Mouse (Mus musculus): ENCODE measurements around the gene Fosb. TPM values are rescaled to one million over a fixed set of nuclear protein-coding genes. Genes with fewer than 3 reads are reported as not detected.

The Fosb gene
- polyA plus RNA-seq, 1 experiment from 2014 or later: 0.04 TPM

DNA sequence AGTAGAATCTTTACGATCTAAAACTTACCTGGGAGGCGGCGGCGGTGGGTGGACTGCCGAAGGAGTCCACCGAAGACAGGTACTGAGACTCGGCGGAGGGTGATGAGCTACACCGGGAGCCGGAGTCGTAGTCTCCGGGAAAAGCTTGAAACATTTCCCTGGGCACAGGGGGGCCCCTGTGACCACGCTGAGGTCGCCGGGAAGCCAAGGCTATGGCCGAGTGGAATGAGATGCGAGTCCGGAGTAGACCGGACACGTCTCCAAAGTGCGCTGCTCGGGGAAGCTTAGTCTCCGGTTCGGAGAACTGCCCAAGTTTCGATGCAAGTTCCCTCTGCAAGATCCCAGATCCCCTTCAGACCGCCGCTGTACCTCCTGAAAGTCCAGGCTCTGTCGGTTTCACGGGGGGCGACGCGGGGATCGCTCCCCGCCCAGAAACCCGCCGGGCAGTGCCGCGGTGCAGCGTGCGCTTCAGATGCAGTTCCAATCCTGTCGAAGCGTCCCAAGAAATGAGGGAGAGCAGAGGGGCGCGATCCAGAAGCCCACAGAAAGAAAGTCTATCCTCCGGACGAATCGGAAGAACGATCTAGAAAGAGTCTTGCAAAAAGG, 470 bp downstream of the Fosb start:
- 1% methylated on average over 48 of the region's 48 CpGs for WGBS
- Histone ChIP-seq H3K27ac (no peak overlapping the region), H3K4me1 (peaks cover 39% of the 10 kb centered on the region), H3K9me3 (replicated peaks) (no peaks in the 10 kb centered on the region), H3K36me3 (no peaks in the 10 kb centered on the region), H3K27me3 (ENCODE audit: low read depth, poor library complexity, severe bottlenecking) (peaks cover 52% of the 10 kb centered on the region), H3K4me3 (peak overlapping the region; percentile 70)
- DNase-seq (ENCODE audit: low spot score): peak; percentile 57

DNA sequence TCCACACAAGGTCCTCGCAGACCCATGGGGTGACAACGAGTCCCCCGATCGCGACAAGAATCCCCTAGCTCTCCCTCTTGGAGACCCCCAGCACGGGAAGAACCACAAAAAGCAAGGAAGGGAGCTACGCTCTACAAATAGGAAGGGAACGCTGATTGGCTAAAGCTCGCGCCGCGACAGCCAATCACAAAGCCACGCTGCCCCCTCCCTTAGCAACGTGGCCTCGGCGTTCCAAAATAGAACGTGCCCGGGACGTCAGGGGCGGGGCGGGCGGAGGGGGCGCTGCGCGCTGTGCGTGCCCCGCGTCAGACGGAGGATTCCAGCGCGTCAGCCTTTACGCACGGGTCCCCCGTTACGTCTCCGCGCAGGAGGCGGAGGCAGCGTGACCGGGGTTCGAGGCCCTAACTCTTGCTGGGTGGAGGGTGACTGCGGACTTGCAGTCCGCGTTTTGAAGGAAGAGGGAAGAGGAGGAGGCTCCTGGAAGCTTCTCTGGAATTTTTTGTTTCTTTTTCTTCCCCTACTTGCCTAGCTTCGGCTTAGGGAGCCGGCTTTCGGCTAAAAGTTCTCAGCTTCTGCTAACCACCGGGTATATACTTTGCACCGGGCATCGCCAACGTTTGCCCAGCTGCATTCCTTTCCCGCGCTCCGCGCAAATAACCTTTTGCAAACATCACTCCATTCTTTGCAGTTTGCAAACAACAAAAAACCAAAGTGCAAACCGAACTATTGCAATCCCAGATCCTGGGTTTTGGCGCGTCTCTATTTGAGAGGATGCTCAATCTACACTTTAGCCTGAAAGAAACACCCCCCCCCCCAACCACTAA, 1.2 kb downstream of the Fosb start:
- no peaks in the 10 kb centered on the region for H3K36me3 ChIP-seq
- H3K9me3 ChIP-seq (replicated peaks): no peaks in the 10 kb centered on the region
- H3K4me3 ChIP-seq: peak overlapping the region; percentile 70
- peaks cover 59% of the 10 kb centered on the region for H3K27me3 ChIP-seq (ENCODE audit: low read depth, poor library complexity, severe bottlenecking)
- DNase-seq (ENCODE audit: low spot score): peak; percentile 98
- H3K4me1 ChIP-seq: peaks cover 46% of the 10 kb centered on the region
- WGBS: under 1% methylated on average over 58 of the region's 58 CpGs
- H3K27ac ChIP-seq: peak overlapping the region; percentile 68

DNA sequence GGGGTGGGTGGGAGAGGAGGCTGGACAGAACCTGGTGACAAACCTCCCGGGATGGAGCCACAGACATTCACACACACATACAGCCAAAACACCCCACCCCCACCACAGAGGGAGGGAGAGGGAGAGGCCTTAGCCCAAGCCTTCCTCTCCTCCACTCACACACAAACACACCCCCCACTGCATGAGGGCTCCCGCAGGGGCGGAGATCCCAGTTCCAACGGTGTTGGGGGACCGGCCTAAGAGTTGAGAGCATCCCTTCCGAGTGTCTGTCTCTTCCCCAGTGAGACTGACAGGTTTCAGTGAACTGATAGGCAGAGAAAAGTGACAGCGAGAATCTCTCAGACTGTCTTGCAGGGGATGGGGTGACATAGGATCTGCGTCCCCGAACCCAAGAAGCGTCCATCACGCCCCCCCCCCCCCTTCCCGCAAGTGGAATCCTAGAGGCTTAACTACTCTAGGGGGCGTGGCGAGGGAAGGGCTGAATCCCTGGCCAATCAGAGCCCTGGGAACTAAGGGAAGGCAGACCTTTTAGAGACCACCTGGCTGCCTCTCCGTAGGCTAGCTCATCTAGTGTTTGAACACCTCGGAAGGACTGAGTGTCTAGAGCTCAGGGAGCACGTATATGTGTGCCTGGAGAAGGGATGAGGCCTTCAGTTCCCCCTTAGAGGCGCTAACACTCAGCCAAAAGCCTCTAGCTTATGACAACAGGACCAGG, 2.0 kb downstream of the Fosb start:
- Histone ChIP-seq H3K27ac (peak overlapping the region; percentile 68), H3K36me3 (no peaks in the 10 kb centered on the region), H3K4me3 (peak overlapping the region; percentile 70), H3K4me1 (peaks cover 49% of the 10 kb centered on the region), H3K9me3 (replicated peaks) (no peaks in the 10 kb centered on the region), H3K27me3 (ENCODE audit: low read depth, poor library complexity, severe bottlenecking) (peaks cover 63% of the 10 kb centered on the region)
- 2% methylated on average over 18 of the region's 18 CpGs for WGBS
- peak; percentile 65 for DNase-seq (ENCODE audit: low spot score)

DNA sequence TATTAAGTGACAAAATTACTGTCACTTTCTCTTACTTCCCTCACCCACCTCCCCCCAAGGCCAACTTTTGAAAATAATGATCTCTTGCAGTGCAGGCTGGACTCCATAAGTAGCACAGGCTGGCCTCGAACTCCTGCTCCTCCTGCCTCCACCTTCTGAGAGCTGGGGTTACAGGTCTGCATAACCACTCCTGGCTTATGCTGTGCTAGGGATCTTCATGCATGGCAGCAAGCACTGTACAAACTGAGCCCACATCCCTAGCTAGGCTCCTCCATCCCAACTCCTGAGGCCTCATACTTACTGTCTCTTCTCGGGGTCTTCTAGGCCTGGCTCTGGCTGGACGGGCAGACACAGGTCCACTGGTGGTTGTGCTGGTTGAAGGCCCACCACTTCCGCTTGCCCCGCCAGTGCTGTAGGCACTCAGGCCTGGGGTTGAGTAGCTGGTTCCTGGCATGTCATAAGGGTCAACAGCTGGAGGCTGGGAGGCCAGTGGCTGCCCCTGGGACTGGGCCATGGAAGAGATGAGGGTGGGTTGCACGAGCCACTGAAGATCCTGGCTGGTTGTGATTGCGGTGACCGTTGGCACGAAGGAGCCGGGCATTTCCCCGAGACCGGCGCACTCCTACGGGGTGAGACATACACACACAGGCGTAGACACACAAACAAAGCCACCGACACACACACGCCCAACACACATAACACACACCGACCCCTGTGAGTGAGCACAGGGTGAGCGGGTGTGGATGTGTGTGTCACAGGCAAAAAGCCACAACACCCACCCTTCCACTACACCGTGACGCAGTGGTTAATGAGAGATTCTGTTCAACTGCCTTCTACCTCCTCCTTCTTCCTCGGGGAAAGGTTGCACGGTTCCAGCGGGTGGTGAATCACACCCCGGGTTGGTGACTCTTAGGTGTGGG, 2.8 kb downstream of the Fosb start:
- Histone ChIP-seq H3K36me3 (no peaks in the 10 kb centered on the region), H3K27ac (no peak overlapping the region), H3K4me3 (no peak overlapping the region), H3K4me1 (peaks cover 49% of the 10 kb centered on the region), H3K27me3 (ENCODE audit: low read depth, poor library complexity, severe bottlenecking) (peaks cover 69% of the 10 kb centered on the region), H3K9me3 (replicated peaks) (no peaks in the 10 kb centered on the region)
- DNase-seq (ENCODE audit: low spot score): no peak
- 70% methylated on average over 25 of the region's 25 CpGs for WGBS

DNA sequence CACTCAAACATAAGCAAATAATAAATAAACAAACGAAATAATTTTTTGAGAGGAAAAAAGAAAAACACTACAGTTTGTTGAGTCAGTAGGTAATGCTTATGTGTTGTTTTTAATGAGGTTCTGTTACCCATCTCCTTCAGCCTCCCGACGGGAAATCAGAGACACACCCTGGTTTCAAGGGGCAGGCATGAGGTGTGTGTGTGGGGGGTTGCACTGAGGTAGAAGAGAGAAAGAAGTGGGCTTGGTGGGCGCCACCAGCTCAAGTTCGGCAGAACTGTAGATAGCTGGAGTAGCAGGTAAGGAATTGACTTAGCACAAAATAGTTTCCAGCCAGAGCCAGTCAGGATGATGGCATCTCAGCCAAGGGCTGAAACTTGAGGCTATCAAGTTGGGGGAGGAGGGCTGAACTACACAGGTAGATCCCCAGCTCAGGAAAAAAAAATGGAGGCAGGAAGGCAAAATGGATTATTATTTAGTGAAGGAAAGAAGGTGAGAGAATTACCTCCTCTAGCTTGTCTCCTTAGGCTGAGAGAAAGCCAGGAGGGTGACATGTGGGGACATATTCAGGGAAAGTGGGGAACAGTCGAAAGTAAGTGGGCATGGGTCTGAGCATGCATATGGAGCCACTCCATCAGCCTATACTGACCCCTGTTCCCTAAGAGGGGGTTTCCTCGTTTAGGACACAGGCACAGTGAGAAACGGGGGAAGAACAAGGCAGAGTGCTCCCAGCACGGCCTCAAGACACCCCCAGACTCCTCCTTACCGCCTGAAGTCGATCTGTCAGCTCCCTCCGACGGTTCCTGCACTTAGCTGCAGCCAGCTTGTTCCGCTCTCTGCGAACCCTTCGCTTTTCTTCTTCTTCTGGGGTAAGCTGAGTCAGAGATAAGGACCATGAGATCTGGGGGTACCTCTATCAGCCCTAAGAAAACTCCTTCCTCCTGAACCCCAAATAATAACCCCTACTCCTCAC, 3.8 kb downstream of the Fosb start:
- Histone ChIP-seq H3K27ac (no peak overlapping the region), H3K4me1 (peaks cover 56% of the 10 kb centered on the region), H3K4me3 (no peak overlapping the region)

DNA sequence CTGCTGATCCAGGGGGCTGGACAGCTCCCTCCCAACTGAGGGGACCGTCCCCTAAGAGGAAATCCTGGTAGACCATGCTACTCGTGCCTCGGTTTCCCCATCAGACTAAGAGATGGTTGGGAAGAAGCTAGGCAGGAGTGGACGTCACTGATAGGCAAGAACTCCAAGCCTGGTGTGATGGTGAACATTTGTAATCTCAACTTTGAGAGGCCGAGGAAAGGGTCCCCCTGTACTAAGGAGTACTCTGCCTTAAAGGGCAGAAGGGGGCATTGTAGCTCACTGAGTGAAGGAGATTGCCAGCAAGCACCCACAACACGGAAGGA, 4.5 kb downstream of the Fosb start:
- Histone ChIP-seq H3K27me3 (ENCODE audit: low read depth, poor library complexity, severe bottlenecking) (peaks cover 72% of the 10 kb centered on the region), H3K4me1 (peaks cover 56% of the 10 kb centered on the region), H3K36me3 (no peaks in the 10 kb centered on the region), H3K9me3 (replicated peaks) (no peaks in the 10 kb centered on the region), H3K27ac (no peak overlapping the region), H3K4me3 (peak overlapping the region; percentile 41)
- 12% methylated on average over 6 of the region's 6 CpGs for WGBS
- DNase-seq (ENCODE audit: low spot score): no peak

More for the DNA sequence above, 3.8 kb downstream of the Fosb start:
- peaks cover 72% of the 10 kb centered on the region for H3K27me3 ChIP-seq (ENCODE audit: low read depth, poor library complexity, severe bottlenecking)
- H3K36me3 ChIP-seq: no peaks in the 10 kb centered on the region
- WGBS: 53% methylated on average over 16 of the region's 16 CpGs
- no peak for DNase-seq (ENCODE audit: low spot score)
- no peaks in the 10 kb centered on the region for H3K9me3 ChIP-seq (replicated peaks)

DNA sequence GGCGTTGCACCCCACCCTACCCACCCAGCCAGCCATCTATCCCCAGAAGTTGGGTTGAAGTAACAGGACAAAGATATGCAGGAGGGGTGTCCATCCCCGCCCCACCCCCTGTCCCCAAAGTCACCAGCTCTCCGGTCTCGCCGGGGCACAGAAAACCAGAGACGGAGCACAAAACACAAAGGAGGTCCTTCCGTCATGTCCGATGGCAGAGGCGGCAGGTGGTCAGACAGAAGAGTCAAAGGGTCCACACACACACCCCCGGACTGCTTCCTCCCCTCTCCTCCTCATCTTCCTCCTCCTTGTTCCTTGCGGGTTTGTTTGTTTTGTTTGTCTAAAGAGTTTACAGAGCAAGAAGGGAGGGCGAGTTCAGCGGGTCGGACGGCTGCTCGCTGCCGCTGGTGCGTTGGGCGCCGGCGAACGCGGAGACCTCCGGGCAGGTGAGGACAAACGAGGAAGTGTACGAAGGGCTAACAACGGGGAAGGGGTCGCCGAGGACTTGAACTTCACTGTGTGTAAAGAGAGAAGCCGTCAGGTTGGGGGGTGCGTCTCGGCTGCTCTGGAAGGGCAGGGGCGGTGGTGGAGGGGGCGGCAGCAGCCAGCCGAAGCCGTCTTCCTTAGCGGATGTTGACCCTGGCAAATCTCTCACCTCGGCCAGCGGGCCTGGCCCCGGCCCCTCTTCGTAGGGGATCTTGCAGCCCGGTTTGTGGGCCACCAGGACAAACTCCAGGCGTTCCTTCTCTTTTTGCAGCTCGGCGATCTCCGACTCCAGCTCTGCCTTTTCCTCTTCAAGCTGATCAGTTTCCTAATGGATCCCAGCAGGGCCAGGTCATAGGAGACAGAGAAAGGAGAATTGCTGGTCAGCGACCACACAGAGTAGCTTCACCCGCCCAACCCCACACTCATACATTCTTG, 5.1 kb downstream of the Fosb start:
- Histone ChIP-seq H3K27me3 (ENCODE audit: low read depth, poor library complexity, severe bottlenecking) (peaks cover 72% of the 10 kb centered on the region), H3K9me3 (replicated peaks) (no peaks in the 10 kb centered on the region), H3K4me3 (peak overlapping the region; percentile 41), H3K4me1 (peaks cover 53% of the 10 kb centered on the region), H3K36me3 (no peaks in the 10 kb centered on the region), H3K27ac (no peak overlapping the region)
- DNase-seq (ENCODE audit: low spot score): peak; percentile 53
- WGBS: 2% methylated on average over 48 of the region's 48 CpGs

DNA sequence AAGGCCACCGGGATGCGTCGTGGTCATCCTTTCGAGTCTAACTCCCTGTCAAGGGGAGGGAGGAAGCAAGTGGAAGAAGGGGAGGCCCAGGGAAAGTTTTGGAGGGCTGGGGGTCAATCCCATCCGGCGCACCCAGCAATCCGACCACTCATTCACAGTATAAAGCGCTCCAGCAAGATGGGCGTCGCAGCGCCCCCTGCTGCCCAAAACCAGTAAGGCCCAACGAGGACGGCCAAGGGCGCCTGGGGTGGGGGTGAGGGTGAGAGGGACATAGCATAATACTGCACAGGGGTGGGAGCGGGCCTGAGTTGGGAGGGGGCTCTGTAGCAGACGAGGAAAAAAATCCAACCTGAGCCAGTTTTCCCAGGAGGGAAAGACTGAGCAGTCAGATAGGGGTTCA, 6.1 kb downstream of the Fosb start:
- DNase-seq (ENCODE audit: low spot score): peak; percentile 92
- Histone ChIP-seq H3K4me1 (peaks cover 45% of the 10 kb centered on the region), H3K36me3 (no peaks in the 10 kb centered on the region), H3K27me3 (ENCODE audit: low read depth, poor library complexity, severe bottlenecking) (peaks cover 68% of the 10 kb centered on the region), H3K4me3 (peak overlapping the region; percentile 40), H3K9me3 (replicated peaks) (no peaks in the 10 kb centered on the region), H3K27ac (no peak overlapping the region)
- WGBS: under 1% methylated on average over 16 of the region's 16 CpGs

DNA sequence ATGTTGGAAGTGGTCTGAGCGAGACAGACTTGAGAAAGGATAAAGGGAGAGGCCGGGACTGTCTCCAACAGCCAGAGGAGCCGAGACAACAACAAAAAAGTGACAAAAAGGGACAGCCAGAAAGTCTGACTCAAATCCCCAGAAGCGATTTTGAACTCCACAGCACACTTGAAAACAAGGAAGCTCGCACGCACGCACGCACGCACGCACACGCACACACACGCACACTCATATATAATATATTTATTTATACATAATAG, 6.9 kb downstream of the Fosb start:
- H3K27me3 ChIP-seq (ENCODE audit: low read depth, poor library complexity, severe bottlenecking): peaks cover 68% of the 10 kb centered on the region
- peaks cover 37% of the 10 kb centered on the region for H3K4me1 ChIP-seq
- H3K9me3 ChIP-seq (replicated peaks): no peaks in the 10 kb centered on the region
- DNase-seq (ENCODE audit: low spot score): no peak
- H3K4me3 ChIP-seq: no peak overlapping the region
- WGBS: 74% methylated on average over 12 of the region's 12 CpGs
- no peak overlapping the region for H3K27ac ChIP-seq
- no peaks in the 10 kb centered on the region for H3K36me3 ChIP-seq

DNA sequence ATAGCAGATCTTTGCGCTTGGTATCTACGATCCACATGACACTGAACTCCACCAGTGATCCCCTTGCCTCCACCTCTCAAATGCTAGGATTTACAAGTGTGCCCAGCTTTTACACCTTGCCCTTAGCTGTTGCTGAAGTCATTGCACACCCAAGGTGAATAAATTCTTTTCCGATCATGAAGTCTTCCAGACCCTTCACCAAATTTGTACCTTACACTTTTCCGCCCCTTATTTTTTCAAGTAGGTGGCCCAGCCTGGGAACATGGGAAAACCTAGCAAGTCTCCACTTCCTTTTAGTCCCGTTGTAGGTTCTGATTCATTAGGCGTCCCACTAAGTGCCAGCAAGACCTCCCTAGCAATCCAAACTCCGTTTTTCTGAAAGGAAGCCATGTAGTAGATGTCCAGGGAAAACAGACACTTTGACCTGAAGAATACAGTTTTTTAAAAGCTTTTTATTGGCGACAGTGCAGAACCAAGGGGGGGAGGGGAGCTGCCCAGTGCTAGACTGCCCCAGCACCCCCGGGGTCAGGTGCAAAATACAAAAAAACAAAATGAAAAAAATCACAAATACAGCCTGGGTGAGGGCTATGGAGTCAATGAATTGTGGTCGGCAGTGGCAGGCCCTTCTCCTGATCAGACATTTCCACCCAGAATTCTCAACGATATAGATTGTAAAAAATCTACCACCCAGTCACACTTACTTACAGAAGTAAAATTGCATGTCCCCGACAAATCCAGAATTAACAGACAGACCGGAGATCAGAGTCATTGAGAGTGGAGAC, 7.4 kb downstream of the Fosb start:
- Histone ChIP-seq H3K27me3 (ENCODE audit: low read depth, poor library complexity, severe bottlenecking) (peaks cover 63% of the 10 kb centered on the region), H3K4me3 (peak overlapping the region; percentile 51; the same call in 1 of the 2 replicates), H3K36me3 (no peaks in the 10 kb centered on the region), H3K27ac (no peak overlapping the region), H3K4me1 (peaks cover 32% of the 10 kb centered on the region), H3K9me3 (replicated peaks) (no peaks in the 10 kb centered on the region)
- 53% methylated on average over 13 of the region's 13 CpGs for WGBS
- no peak for DNase-seq (ENCODE audit: low spot score)
